Mouse (Mus musculus): Measurements from ENCODE around the gene Fnbp1l. TPM values are rescaled to one million over a fixed set of nuclear protein-coding genes. Genes with fewer than 3 reads are reported as not detected.

The Fnbp1l gene
- 50.1 and 68.5 TPM in 2 replicates for polyA plus RNA-seq (2016; fragmentation: Nextera tagmentation; extraction: Ambion mirVana)

GRCm38 (mm10) chr3:122618991-122619930, at the start of gene Fnbp1l:
Fnbp1l (minus strand) TSS chr3:122619715.
- WGBS: under 1% methylated on average over 107 of the region's 118 CpGs
- peak within 1 kb of the TSS; percentile 97 for H3K4me3 ChIP-seq
- no peaks in the 10 kb centered on the region for H3K27me3 ChIP-seq (ENCODE audit: low read depth, poor library complexity, severe bottlenecking)
- H3K9me3 ChIP-seq (replicated peaks): no peaks in the 10 kb centered on the region
- DNase-seq (ENCODE audit: low spot score): peak; percentile 93
- H3K4me1 ChIP-seq: peaks cover 30% of the 10 kb centered on the region
- peak within 1 kb of the TSS; percentile 100 for H3K27ac ChIP-seq
- H3K36me3 ChIP-seq: no peaks in the 10 kb centered on the region

DNA sequence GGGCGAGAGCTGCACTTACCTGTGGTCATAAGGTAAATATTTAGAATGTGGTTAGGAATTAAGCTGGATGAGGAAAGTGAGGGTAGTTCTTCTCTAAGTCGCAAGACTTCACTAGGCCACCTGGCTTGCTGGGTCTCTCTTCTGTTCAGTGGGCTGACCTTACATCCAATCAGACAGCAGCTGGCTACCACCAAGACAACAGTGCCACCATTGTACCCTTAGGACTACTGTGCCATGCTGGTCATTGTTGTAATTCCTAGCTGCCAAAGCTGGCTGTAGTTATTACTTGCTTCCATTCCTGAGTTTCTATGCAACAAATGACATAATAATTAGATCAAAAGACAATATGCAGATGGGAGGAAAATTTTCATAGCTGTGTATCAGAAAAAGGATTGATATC, 41.3 kb upstream of the Fnbp1l start:
- Histone ChIP-seq H3K4me3 (no peak overlapping the region), H3K4me1 (no peaks in the 10 kb centered on the region), H3K9me3 (replicated peaks) (no peaks in the 10 kb centered on the region), H3K27ac (no peak overlapping the region), H3K27me3 (ENCODE audit: low read depth, poor library complexity, severe bottlenecking) (no peaks in the 10 kb centered on the region), H3K36me3 (no peaks in the 10 kb centered on the region)
- 88% methylated on average over 2 of the region's 2 CpGs for WGBS
- DNase-seq (ENCODE audit: low spot score): no peak

- H3K4me1 ChIP-seq: no peaks in the 10 kb centered on the region
- H3K4me3 ChIP-seq: no peak overlapping the region
- no peak for DNase-seq (ENCODE audit: low spot score)
- H3K27ac ChIP-seq: no peak overlapping the region
- WGBS: 87% methylated on average over 5 of the region's 5 CpGs
- H3K9me3 ChIP-seq (replicated peaks): no peaks in the 10 kb centered on the region
- no peaks in the 10 kb centered on the region for H3K27me3 ChIP-seq (ENCODE audit: low read depth, poor library complexity, severe bottlenecking)
- H3K36me3 ChIP-seq: no peaks in the 10 kb centered on the region
These were observed 39.9 kb upstream of the Fnbp1l start for GRCm38 (mm10) chr3:122659261-122659917.

DNA sequence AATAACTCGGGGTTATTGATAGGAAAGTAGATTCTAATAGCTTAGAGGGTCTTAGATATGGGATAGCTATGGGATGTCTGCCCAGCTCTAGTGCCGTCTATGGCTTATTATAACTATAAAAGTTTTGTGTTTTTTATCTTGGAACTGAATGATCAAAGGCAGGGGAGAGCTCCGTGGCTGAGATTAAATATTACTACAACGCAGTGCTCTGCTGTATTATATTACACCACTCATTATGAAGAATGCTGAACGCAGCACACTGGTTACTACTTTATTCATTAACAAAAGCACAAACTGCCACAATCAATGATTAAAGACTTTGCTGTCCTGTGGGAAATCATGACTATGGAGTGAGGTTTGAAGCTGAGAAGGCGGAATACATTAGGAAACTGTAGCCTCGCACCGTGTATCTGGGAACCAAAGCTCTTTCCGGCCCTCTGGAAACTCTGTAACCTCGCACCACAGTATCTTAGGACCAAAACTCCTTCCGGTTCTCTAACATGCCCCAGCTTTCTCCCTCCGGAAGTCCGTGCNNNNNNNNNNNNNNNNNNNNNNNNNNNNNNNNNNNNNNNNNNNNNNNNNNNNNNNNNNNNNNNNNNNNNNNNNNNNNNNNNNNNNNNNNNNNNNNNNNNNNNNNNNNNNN, 27.8 kb upstream of the Fnbp1l start:
- H3K27ac ChIP-seq: no peak overlapping the region
- WGBS: 77% methylated on average over 13 of the region's 13 CpGs
- DNase-seq (ENCODE audit: low spot score): no peak
- no peaks in the 10 kb centered on the region for H3K4me1 ChIP-seq
- H3K27me3 ChIP-seq (ENCODE audit: low read depth, poor library complexity, severe bottlenecking): no peaks in the 10 kb centered on the region
- no peaks in the 10 kb centered on the region for H3K36me3 ChIP-seq
- no peaks in the 10 kb centered on the region for H3K9me3 ChIP-seq (replicated peaks)
- H3K4me3 ChIP-seq: no peak overlapping the region

GRCm38 (mm10) chr3:122640286-122640685, 20.8 kb upstream of the Fnbp1l start:
- Histone ChIP-seq H3K4me3 (no peak overlapping the region), H3K4me1 (peaks cover 14% of the 10 kb centered on the region), H3K36me3 (no peaks in the 10 kb centered on the region), H3K9me3 (replicated peaks) (no peaks in the 10 kb centered on the region), H3K27me3 (ENCODE audit: low read depth, poor library complexity, severe bottlenecking) (no peaks in the 10 kb centered on the region), H3K27ac (no peak overlapping the region)
- DNase-seq (ENCODE audit: low spot score): no peak

- no peak for DNase-seq (ENCODE audit: low spot score)
- no peaks in the 10 kb centered on the region for H3K27me3 ChIP-seq (ENCODE audit: low read depth, poor library complexity, severe bottlenecking)
- no peak overlapping the region for H3K27ac ChIP-seq
- no peaks in the 10 kb centered on the region for H3K9me3 ChIP-seq (replicated peaks)
- H3K36me3 ChIP-seq: no peaks in the 10 kb centered on the region
- peaks cover 26% of the 10 kb centered on the region for H3K4me1 ChIP-seq
- 85% methylated on average over 2 of the region's 2 CpGs for WGBS
- no peak overlapping the region for H3K4me3 ChIP-seq
These were observed 19.6 kb upstream of the Fnbp1l start for GRCm38 (mm10) chr3:122639197-122639475.

DNA sequence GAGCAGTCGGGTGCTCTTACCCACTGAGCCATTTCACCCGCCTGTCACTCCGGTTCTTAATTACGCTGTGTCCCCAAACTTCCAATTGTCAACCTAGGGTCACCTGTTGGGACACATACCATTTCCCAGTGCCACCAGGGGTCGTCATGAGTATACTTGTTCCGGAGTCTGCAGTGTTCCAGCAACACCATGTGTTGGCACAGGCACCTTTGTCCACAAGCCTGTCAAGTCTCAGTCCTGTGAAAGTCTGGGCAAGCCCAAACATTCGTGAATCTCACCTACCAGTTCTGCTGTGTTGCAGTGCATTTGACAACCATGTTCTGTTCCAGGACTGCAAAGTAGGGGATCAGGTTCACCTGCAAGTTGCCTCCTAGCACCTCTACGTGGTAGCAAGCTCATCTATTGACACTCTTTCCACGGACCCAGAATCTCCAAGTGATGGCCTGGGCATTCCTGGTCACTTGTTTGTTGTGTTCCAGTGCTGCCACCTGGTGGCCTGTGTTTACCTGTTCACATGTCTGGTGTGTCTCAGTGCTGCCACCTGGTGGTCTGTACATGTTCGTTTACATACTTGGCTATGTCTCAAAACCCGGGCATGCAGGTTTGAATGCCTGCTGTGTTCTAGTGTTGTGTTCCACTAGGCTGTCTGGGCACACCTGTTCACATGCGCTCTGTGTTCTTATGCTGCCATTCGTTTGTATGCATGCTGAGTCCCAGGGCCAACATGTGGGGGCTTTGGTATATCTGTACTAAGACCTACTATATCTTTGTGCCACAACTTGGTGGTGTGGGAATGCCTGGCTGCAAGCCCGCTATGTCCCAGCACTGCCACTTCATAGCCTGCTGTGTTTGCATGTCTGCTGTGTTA, 19.0 kb upstream of the Fnbp1l start:
- H3K36me3 ChIP-seq: no peaks in the 10 kb centered on the region
- H3K27me3 ChIP-seq (ENCODE audit: low read depth, poor library complexity, severe bottlenecking): no peaks in the 10 kb centered on the region
- no peak overlapping the region for H3K27ac ChIP-seq
- H3K4me3 ChIP-seq: no peak overlapping the region
- 38% methylated on average over 14 of the region's 14 CpGs for WGBS
- H3K4me1 ChIP-seq: peaks cover 31% of the 10 kb centered on the region
- no peaks in the 10 kb centered on the region for H3K9me3 ChIP-seq (replicated peaks)
- DNase-seq (ENCODE audit: low spot score): peak; percentile 100

- H3K27me3 ChIP-seq (ENCODE audit: low read depth, poor library complexity, severe bottlenecking): no peaks in the 10 kb centered on the region
- H3K4me3 ChIP-seq: no peak overlapping the region
- WGBS: 86% methylated on average over 1 of the region's 1 CpGs
- no peaks in the 10 kb centered on the region for H3K36me3 ChIP-seq
- H3K9me3 ChIP-seq (replicated peaks): no peaks in the 10 kb centered on the region
- DNase-seq (ENCODE audit: low spot score): no peak
- H3K4me1 ChIP-seq: peaks cover 38% of the 10 kb centered on the region
- H3K27ac ChIP-seq: no peak overlapping the region
These were observed 17.8 kb upstream of the Fnbp1l start for GRCm38 (mm10) chr3:122637280-122637679.

- H3K27me3 ChIP-seq (ENCODE audit: low read depth, poor library complexity, severe bottlenecking): no peaks in the 10 kb centered on the region
- H3K4me1 ChIP-seq: peaks cover 38% of the 10 kb centered on the region
- 13% methylated on average over 12 of the region's 12 CpGs for WGBS
- H3K9me3 ChIP-seq (replicated peaks): no peaks in the 10 kb centered on the region
- DNase-seq (ENCODE audit: low spot score): peak; percentile 70
- peak overlapping the region; percentile 15; the same call in 1 of the 2 replicates for H3K4me3 ChIP-seq
- no peaks in the 10 kb centered on the region for H3K36me3 ChIP-seq
- peak overlapping the region; percentile 85 for H3K27ac ChIP-seq
These were observed 15.7 kb upstream of the Fnbp1l start for GRCm38 (mm10) chr3:122635246-122635645.

DNA sequence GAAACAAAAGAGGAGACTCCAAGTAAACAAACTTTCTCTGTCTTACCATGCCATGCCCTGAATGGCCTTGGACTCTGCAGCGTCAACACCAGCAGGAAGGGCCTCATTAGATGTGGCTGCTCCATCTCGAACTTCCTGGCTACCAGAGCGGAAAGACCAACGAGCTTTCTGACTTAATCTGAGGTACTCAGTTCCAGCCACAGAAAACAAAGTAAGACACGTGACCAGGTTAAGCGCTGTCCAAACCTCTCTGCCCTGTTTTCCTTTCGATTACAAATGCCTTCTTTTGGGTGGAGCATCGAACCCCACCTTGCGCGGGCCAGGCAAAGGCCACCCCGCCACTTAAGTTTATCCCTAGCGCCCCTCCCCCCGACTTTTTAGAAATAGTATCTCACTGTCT, 10.1 kb upstream of the Fnbp1l start:
- H3K4me3 ChIP-seq: peak overlapping the region; percentile 22

GRCm38 (mm10) chr3:122628956-122629355, 9.4 kb upstream of the Fnbp1l start:
- no peak for DNase-seq (ENCODE audit: low spot score)
- Histone ChIP-seq H3K27me3 (ENCODE audit: low read depth, poor library complexity, severe bottlenecking) (no peaks in the 10 kb centered on the region), H3K4me1 (peaks cover 18% of the 10 kb centered on the region), H3K36me3 (no peaks in the 10 kb centered on the region), H3K4me3 (no peak overlapping the region), H3K27ac (peak overlapping the region; percentile 73; the same call in 1 of the 2 replicates), H3K9me3 (replicated peaks) (no peaks in the 10 kb centered on the region)
- WGBS: 87% methylated on average over 3 of the region's 3 CpGs

More for the DNA sequence above, 10.1 kb upstream of the Fnbp1l start:
- Histone ChIP-seq H3K9me3 (replicated peaks) (no peaks in the 10 kb centered on the region), H3K4me1 (peaks cover 24% of the 10 kb centered on the region), H3K27me3 (ENCODE audit: low read depth, poor library complexity, severe bottlenecking) (no peaks in the 10 kb centered on the region), H3K36me3 (no peaks in the 10 kb centered on the region), H3K27ac (peak overlapping the region; percentile 73)
- 26% methylated on average over 13 of the region's 13 CpGs for WGBS
- DNase-seq (ENCODE audit: low spot score): no peak

DNA sequence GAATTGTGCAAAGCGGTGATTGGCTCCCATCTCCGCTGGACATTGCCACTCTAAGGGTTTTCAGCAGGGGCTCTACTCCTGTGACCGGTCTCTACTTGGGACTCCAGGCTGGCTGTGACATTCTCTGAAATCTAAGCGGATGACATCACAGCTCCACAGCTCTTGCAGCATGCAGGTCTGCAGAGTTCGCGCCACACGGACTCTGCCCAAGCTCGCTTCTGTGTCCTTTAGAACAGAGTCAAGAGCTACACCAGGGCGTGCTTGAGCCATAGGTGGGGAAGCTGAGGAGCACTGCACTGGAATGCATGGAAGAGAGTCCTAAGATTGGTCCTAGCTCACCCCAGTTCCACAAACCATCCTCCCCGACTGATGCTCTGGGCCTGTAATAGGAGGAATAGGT, 9.0 kb upstream of the Fnbp1l start:
- 97% methylated on average over 10 of the region's 10 CpGs for WGBS

More for the DNA sequence above, 9.0 kb upstream of the Fnbp1l start:
- H3K27me3 ChIP-seq (ENCODE audit: low read depth, poor library complexity, severe bottlenecking): no peaks in the 10 kb centered on the region
- no peak overlapping the region for H3K27ac ChIP-seq
- H3K4me1 ChIP-seq: peaks cover 14% of the 10 kb centered on the region
- DNase-seq (ENCODE audit: low spot score): no peak
- H3K36me3 ChIP-seq: no peaks in the 10 kb centered on the region
- H3K4me3 ChIP-seq: no peak overlapping the region
- no peaks in the 10 kb centered on the region for H3K9me3 ChIP-seq (replicated peaks)

Data from limb, embryonic 10.5 days (tissue).